Mouse (Mus musculus) mouse trophoblast stem cell (cell line): ENCODE measurements around the gene Fzd1.

ENCODE experiments used
- in situ Hi-C, 2 experiments: fragments of 300-500 bp; cut with MseI, MboI; formaldehyde crosslinking; loops; 2 replicates in 1 of 2; 3 replicates in 1 of 2; pipeline ENCODE4 v1.15.1; 2025

Fzd1 gene

GRCm38 (mm10) chr5:4757902-4758301 lies at the start of gene Fzd1:
Fzd1 (minus strand) TSS chr5:4758035.
- in situ Hi-C loops: no loop called here

GRCm38 (mm10) chr5:4805228-4805627 lies 47.4 kb upstream of the Fzd1 start:
- in situ Hi-C loops: no loop called here

GRCm38 (mm10) chr5:4803708-4804107 lies 45.9 kb upstream of the Fzd1 start:
- in situ Hi-C loops: no loop called here

GRCm38 (mm10) chr5:4801971-4802370 lies 44.1 kb upstream of the Fzd1 start:
- in situ Hi-C loops: no loop called here

- in situ Hi-C loops: no loop called here
These were observed 43.4 kb upstream of the Fzd1 start for GRCm38 (mm10) chr5:4801096-4801850.

- in situ Hi-C loops: no loop called here
These were observed 33.4 kb upstream of the Fzd1 start for GRCm38 (mm10) chr5:4791219-4791618.

GRCm38 (mm10) chr5:4790265-4790664 lies 32.4 kb upstream of the Fzd1 start:
- in situ Hi-C loops: no loop called here

- in situ Hi-C loops: no loop called here
These were observed 30.6 kb upstream of the Fzd1 start for GRCm38 (mm10) chr5:4788484-4788883.

GRCm38 (mm10) chr5:4786816-4787215 lies 29.0 kb upstream of the Fzd1 start:
- in situ Hi-C loops: no loop called here

GRCm38 (mm10) chr5:4778274-4778673 lies 20.4 kb upstream of the Fzd1 start:
- in situ Hi-C loops: no loop called here

- in situ Hi-C loops: no loop called here
These were observed 18.7 kb upstream of the Fzd1 start for GRCm38 (mm10) chr5:4776495-4776894.

- in situ Hi-C loops: no loop called here
These were observed 15.4 kb upstream of the Fzd1 start for GRCm38 (mm10) chr5:4773090-4773772.

GRCm38 (mm10) chr5:4770609-4771008 lies 12.8 kb upstream of the Fzd1 start:
- in situ Hi-C loops: no loop called here

- in situ Hi-C loops: no loop called here
These were observed 10.1 kb upstream of the Fzd1 start for GRCm38 (mm10) chr5:4767896-4768295.

- in situ Hi-C loops: no loop called here
These were observed 8.9 kb upstream of the Fzd1 start for GRCm38 (mm10) chr5:4766719-4767118.

- in situ Hi-C loops: no loop called here
These were observed 4.1 kb upstream of the Fzd1 start for GRCm38 (mm10) chr5:4761891-4762290.

GRCm38 (mm10) chr5:4758331-4759080 lies 671 bp upstream of the Fzd1 start:
- in situ Hi-C loops: no loop called here

GRCm38 (mm10) chr5:4756871-4757711 lies 744 bp downstream of the Fzd1 start:
- in situ Hi-C loops: no loop called here

- in situ Hi-C loops: no loop called here
These were observed 1.7 kb downstream of the Fzd1 start for GRCm38 (mm10) chr5:4756001-4756681.

GRCm38 (mm10) chr5:4755326-4755725 lies 2.5 kb downstream of the Fzd1 start:
- in situ Hi-C loops: no loop called here

- in situ Hi-C loops: no loop called here
These were observed 3.0 kb downstream of the Fzd1 start for GRCm38 (mm10) chr5:4754701-4755281.
